Mouse (Mus musculus) liver, embryonic 14.5 days (tissue): ENCODE data around the gene Tent5b. TPM values are rescaled to one million over a fixed set of nuclear protein-coding genes. Genes with fewer than 3 reads are reported as not detected.

ENCODE experiments used
- ATAC-seq: fragments of 200-750 bp; cut with Nextera tagmentation; 2 replicates; pipeline ENCODE4 v1.8.0; 2017; ENCODE audit warnings: moderate number of reproducible peaks, mild to moderate bottlenecking, moderate library complexity; ENCODE audit not compliant: insufficient read depth
- DNase-seq, 3 experiments: peaks; one replicate each; pipeline ENCODE4 v3.0.0-alpha.2; 2012 to 2013; ENCODE audit warnings: low read depth in 3 of 3, low spot score in 3 of 3
- H3K27ac ChIP-seq: fragments of 300-500 bp; sonication (generic); 2 replicates; pipeline ENCODE4 v1.5.1; 2014; ENCODE audit warnings: moderate library complexity, mild to moderate bottlenecking, control low read depth, inconsistent platforms
- H3K27me3 ChIP-seq: fragments of 300-500 bp; sonication (generic); 2 replicates; pipeline ENCODE4 v1.6.1; 2014; ENCODE audit warnings: mild to moderate bottlenecking, low read length, moderate library complexity; ENCODE audit not compliant: control insufficient read depth, insufficient read depth
- H3K36me3 ChIP-seq: fragments of 300-500 bp; sonication (generic); replicated peaks from 2 replicates; pipeline ENCODE4 v1.6.1; 2014; ENCODE audit warnings: low read depth; ENCODE audit not compliant: control insufficient read depth, insufficient read depth
- H3K4me1 ChIP-seq, 2 experiments: fragments of 200-500 bp in 1 of 2; fragments of 300-500 bp in 1 of 2; sonication (generic) in 1 of 2; replicated peaks; 2 replicates each; pipeline ENCODE4 v1.6.1; 2012 to 2014; ENCODE audit warnings: antibody characterized with exemption in 1 of 2, inconsistent platforms in 1 of 2, low read length in 1 of 2; ENCODE audit not compliant: control insufficient read depth in 2 of 2, insufficient read depth in 2 of 2
- H3K4me2 ChIP-seq: fragments of 300-500 bp; sonication (generic); 2 replicates; pipeline ENCODE4 v1.6.1; 2014; ENCODE audit warnings: low read depth, mild to moderate bottlenecking, control low read depth, moderate library complexity
- H3K4me3 ChIP-seq, 2 experiments: fragments of 200-500 bp in 1 of 2; fragments of 300-500 bp in 1 of 2; sonication (generic) in 1 of 2; 2 replicates each; pipeline ENCODE4 v1.5.1; 2012 to 2014; ENCODE audit warnings: low read depth in 2 of 2, low read length in 2 of 2, mild to moderate bottlenecking in 2 of 2, control low read depth in 1 of 2, inconsistent platforms in 1 of 2, moderate library complexity in 1 of 2; ENCODE audit not compliant: insufficient read depth in 1 of 2
- H3K9ac ChIP-seq: fragments of 300-500 bp; sonication (generic); replicated peaks from 2 replicates; pipeline ENCODE4 v1.6.1; 2014; ENCODE audit warnings: mild to moderate bottlenecking, control low read depth, moderate library complexity
- H3K9me3 ChIP-seq: fragments of 300-500 bp; sonication (generic); 2 replicates; pipeline ENCODE4 v1.6.1; 2016; ENCODE audit warnings: low read length, mixed read lengths; ENCODE audit not compliant: control insufficient read depth
- CTCF ChIP-seq: IDR thresholded peaks from 2 replicates; pipeline ENCODE4 v1.5.1; 2016; ENCODE audit warnings: antibody characterized with exemption, low read depth, control low read depth
- EP300 ChIP-seq: IDR thresholded peaks from 2 replicates; pipeline ENCODE4 v1.6.1; 2016; ENCODE audit warnings: antibody characterized with exemption, low read depth
- WGBS: fragments of 180-500 bp; shearing (Covaris S2); extraction: QIAGEN DNeasy Blood & Tissue Kit; methylation state at CpG from one replicate; pipeline ENCODE4 v1.1.7; 2014; ENCODE audit not compliant: insufficient replicate concordance; 5-methylcytosine and 5-hydroxymethylcytosine counted together
- polyA plus RNA-seq, 2 experiments: library from polyadenylated mRNA; depleted of rRNA in 1 of 2; stranded (reverse) in 1 of 2; unstranded in 1 of 2; fragments of >200 nt; fragmentation: Nextera tagmentation in 1 of 2; extraction: Ambion mirVana in 1 of 2; gene quantifications; 2 replicates each; pipeline versions ENCODE4 v1.2.1 to v1.2.3; 2012 to 2014

Tent5b gene
- polyA plus RNA-seq, 2 experiments: 0.02 TPM; not detected in 1

DNA sequence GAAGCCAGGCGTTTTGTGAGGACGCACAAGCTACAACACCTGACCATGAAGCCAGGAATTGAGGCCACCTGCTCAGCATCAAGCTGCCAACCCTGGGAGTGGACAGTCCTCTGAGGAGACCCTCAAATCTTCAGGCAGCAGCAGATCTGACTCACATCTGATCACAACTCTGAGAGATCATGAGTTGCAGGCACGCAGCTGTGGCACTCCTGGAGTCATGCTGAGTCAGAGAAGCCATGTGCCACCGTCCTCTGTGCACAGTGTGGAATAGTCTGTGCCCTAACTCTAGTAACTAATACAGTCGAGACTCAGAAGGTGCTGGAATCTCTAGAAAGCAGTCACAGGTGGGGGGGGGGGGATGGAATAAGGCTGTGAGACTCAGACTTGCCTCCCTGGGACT, 32.6 kb upstream of the Tent5b start:
- Histone ChIP-seq H3K36me3 (no peaks in the 10 kb centered on the region), H3K27me3 (no peaks in the 10 kb centered on the region), H3K4me3 (no peak overlapping the region), H3K4me2 (no peak overlapping the region), H3K9ac (no peak overlapping the region), H3K4me1 (no peaks in the 10 kb centered on the region), H3K9me3 (no peaks in the 10 kb centered on the region), H3K27ac (no peak overlapping the region)
- no peak for DNase-seq
- 55% methylated on average over 5 of the region's 5 CpGs for WGBS
- TF ChIP-seq CTCF (no peak), EP300 (no peak)
- ATAC-seq: no peak

DNA sequence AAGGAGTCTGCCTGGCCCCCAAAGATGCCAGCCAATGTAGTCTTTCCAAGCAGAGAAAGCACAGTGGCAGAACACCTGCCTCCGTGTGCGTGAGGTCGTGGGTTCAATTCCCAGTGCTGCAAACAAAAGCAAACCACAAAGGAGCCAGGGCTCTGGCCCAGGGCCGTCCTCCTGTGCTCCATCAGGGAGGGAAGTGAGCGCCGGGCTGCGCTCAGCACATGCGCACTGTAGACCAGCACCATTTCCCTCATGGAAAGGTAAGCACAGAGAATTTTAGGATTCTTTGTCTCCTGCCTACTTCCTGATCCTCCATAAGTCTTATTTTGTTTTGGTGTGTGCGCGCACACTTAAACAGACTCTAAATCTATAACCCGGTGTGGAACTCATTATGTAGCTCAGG, 32.0 kb upstream of the Tent5b start:
- DNase-seq (no peak), ATAC-seq (no peak)
- Histone ChIP-seq H3K36me3 (no peaks in the 10 kb centered on the region), H3K27ac (no peak overlapping the region), H3K4me3 (no peak overlapping the region), H3K4me1 (no peaks in the 10 kb centered on the region), H3K9me3 (no peaks in the 10 kb centered on the region), H3K4me2 (no peak overlapping the region), H3K9ac (no peak overlapping the region), H3K27me3 (no peaks in the 10 kb centered on the region)
- no peak for TF ChIP-seq EP300
- TF ChIP-seq CTCF: no peak
- WGBS: 69% methylated on average over 11 of the region's 11 CpGs

DNA sequence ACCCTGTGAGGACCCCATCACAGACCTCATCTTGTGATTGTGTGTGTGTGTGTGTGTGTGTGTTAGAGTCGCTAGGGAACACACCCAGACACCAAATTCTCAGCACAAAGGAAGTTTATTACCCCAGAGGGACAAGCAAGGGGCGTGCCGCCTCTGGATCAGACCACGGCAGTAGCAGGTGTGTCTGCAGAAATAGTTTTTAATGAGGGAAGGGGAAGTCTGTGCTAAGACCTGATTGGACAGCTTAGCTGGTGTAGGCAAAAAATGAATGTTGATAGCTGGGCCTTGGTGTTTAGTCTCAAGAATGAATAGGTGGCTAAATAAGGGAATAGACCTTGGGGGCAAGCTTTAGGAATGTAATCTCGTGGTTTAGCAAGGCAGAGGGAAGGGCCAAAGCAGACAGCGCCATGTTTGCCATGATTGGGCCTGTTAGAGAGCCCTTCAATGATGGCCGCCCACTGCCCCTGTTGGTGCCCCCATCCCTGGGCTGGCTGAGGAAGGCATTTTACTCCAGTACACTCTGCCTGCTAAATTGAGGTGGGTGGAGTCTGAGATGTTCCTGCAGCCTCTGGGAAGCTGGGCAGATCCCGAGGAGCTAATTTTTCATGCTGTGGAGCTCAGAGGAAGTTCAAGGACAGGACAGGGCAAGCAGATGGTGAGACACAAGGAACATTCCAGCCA, 31.1 kb upstream of the Tent5b start:
- WGBS: 51% methylated on average over 8 of the region's 8 CpGs
- TF ChIP-seq CTCF: no peak
- TF ChIP-seq EP300: no peak
- no peak overlapping the region for H3K27ac ChIP-seq
- no peak overlapping the region for H3K4me3 ChIP-seq
- no peaks in the 10 kb centered on the region for H3K4me1 ChIP-seq
- no peaks in the 10 kb centered on the region for H3K36me3 ChIP-seq
- ATAC-seq: no peak
- no peak overlapping the region for H3K9ac ChIP-seq
- no peak for DNase-seq
- no peaks in the 10 kb centered on the region for H3K9me3 ChIP-seq
- H3K4me2 ChIP-seq: no peak overlapping the region
- H3K27me3 ChIP-seq: no peaks in the 10 kb centered on the region

DNA sequence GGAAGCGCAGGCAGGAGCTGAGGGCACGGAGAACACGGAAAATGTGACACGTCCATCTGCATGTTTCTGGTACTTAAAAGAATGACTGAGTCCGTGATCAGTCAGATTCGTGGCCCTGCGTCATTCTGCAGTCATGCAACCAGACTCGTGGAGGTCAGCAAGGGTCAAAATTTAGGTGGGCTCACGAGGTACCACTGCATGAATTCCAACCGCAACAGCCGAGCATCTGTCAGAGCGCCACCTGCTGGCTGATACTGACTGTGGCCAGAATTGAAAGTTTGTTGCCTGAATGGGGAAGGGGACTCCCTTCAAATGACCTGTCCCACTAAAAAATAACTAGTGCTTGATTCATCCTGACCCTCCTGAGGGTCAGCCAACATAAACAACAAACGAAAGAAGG, 30.2 kb upstream of the Tent5b start:
- Histone ChIP-seq H3K9me3 (no peaks in the 10 kb centered on the region), H3K4me3 (no peak overlapping the region), H3K36me3 (no peaks in the 10 kb centered on the region), H3K27ac (no peak overlapping the region), H3K4me2 (no peak overlapping the region), H3K27me3 (no peaks in the 10 kb centered on the region), H3K9ac (no peak overlapping the region), H3K4me1 (no peaks in the 10 kb centered on the region)
- ATAC-seq (no peak), DNase-seq (no peak)
- WGBS: 19% methylated on average over 13 of the region's 13 CpGs
- TF ChIP-seq EP300 (no peak), CTCF (peak; percentile 93)

DNA sequence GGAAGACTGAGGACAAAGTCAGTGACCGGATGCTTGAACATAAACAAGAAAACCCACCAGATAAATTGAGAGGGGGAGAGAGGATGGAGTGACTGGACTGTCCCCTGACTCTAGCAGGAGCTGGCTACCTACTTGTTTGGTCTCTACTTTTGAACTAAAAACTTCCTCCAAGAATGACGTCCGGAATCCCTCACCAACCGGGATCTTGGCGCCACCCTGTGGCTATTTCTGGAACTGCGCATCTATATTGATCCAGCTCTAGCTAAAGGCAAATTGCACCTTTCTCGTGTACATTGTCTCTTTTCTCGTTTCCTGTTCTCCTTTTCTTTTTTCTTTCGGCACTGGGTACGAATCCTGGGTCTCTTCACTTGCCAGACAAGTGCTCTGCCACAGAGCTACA, 28.4 kb upstream of the Tent5b start:
- ATAC-seq (no peak), DNase-seq (peak; percentile 28 to 56 (median 29))
- no peak for TF ChIP-seq EP300
- TF ChIP-seq CTCF: peak; percentile 95
- Histone ChIP-seq H3K36me3 (no peaks in the 10 kb centered on the region), H3K27ac (no peak overlapping the region), H3K4me1 (no peaks in the 10 kb centered on the region), H3K4me3 (no peak overlapping the region), H3K4me2 (no peak overlapping the region), H3K9me3 (no peaks in the 10 kb centered on the region), H3K9ac (no peak overlapping the region), H3K27me3 (no peaks in the 10 kb centered on the region)
- 7% methylated on average over 10 of the region's 10 CpGs for WGBS
